Mouse (Mus musculus): ENCODE measurements at regions not wholly inside any gene's neighbourhood (a gene's known extent, or its start where the extent isn't known, plus 50 kb on each side); places are given as distances from the start of the nearest gene placed in this dataset.

GRCm38 (mm10) chr1:121177908-121178311, 154.5 kb downstream of the Insig2 start:
- peak in 1 of 2 experiments; percentile 5 for DNase-seq

GRCm38 (mm10) chr1:121178611-121179245, 153.7 kb downstream of the Insig2 start:
- DNase-seq = peak in 1 of 2 experiments; percentile 3

- peak; percentile 76 to 89 for DNase-seq
Observed at GRCm38 (mm10) chr1:121180273-121181030, 151.9 kb downstream of the Insig2 start.

- peak in 1 of 2 experiments; percentile 6 for DNase-seq
Observed at GRCm38 (mm10) chr1:121188895-121189294, 143.5 kb downstream of the Insig2 start.

GRCm38 (mm10) chr1:121194800-121195199, 137.6 kb downstream of the Insig2 start:
- no peak for DNase-seq

- DNase-seq = peak; percentile 4 to 52
Observed at GRCm38 (mm10) chr1:121215843-121216242, 116.5 kb downstream of the Insig2 start.

GRCm38 (mm10) chr1:121224250-121224649, 108.1 kb downstream of the Insig2 start:
- no peak for DNase-seq

GRCm38 (mm10) chr1:121226466-121227232, 105.7 kb downstream of the Insig2 start:
- no peak for DNase-seq

- DNase-seq = no peak
Observed at GRCm38 (mm10) chr1:121227233-121227594, 105.2 kb downstream of the Insig2 start.

- DNase-seq = no peak
Observed at GRCm38 (mm10) chr1:121243576-121243975, 88.8 kb downstream of the Insig2 start.

- no peak for DNase-seq
Observed at GRCm38 (mm10) chr1:121247556-121247955, 84.8 kb downstream of the Insig2 start.

GRCm38 (mm10) chr1:121249081-121249480, 83.3 kb downstream of the Insig2 start:
- peak; percentile 3 to 11 for DNase-seq

- DNase-seq = no peak
Observed at GRCm38 (mm10) chr1:121250686-121251085, 81.7 kb downstream of the Insig2 start.

GRCm38 (mm10) chr1:121252056-121252455, 80.3 kb downstream of the Insig2 start:
- DNase-seq = no peak

GRCm38 (mm10) chr1:121254196-121254595, 78.2 kb downstream of the Insig2 start:
- no peak for DNase-seq
